In genomic region chrX:60147268-60147974, GRCm38 (mm10) we compare ENCODE assay signal across 7 mouse cellular contexts. TPM values are rescaled to one million over a fixed set of nuclear protein-coding genes. Genes with fewer than 3 reads are reported as not detected.
DNase-seq lines count a peak whose midpoint lies in the region; ATAC-seq and TF ChIP-seq lines count a peak whose summit lies in the region.

No protein-coding gene starts in this region.

- TF ChIP-seq POLR2A in lung, adult 2 months (IDR thresholded peaks at IDR 0.05; ENCODE audit: borderline replicate concordance, extremely low read depth, low read depth, low read length) = no peak

- no peak for TF ChIP-seq CTCF in lung, embryonic 14.5 days (IDR thresholded peaks at IDR 0.05; ENCODE audit: low read depth)
- TF ChIP-seq CTCF in lung, adult 2 months (IDR thresholded peaks at IDR 0.05; ENCODE audit: insufficient read depth, low read length) = no peak

- 12% methylated on average over 13 of the region's 13 CpGs for WGBS in lung, embryonic 14.5 days
- WGBS in lung, adult 2 months = 26% methylated on average over 13 of the region's 13 CpGs
- WGBS in embryonic facial prominence, embryonic 15.5 days = 16% methylated on average over 13 of the region's 13 CpGs
- 22% methylated on average over 13 of the region's 13 CpGs for WGBS in neural tube, embryonic 11.5 days

- no peaks in the 10 kb centered on the region for H3K27me3 ChIP-seq in lung, embryonic 14.5 days (ENCODE audit: insufficient read depth, low read length)
- H3K27me3 ChIP-seq in embryonic facial prominence, embryonic 15.5 days = no peaks in the 10 kb centered on the region
- H3K27me3 ChIP-seq in neural tube, embryonic 11.5 days (ENCODE audit: control insufficient read depth, insufficient read depth, low read length) = no peaks in the 10 kb centered on the region

- no peaks in the 10 kb centered on the region for H3K9me3 ChIP-seq in lung, embryonic 14.5 days (ENCODE audit: low read depth, low read length)
- no peaks in the 10 kb centered on the region for H3K9me3 ChIP-seq in embryonic facial prominence, embryonic 15.5 days (replicated peaks)
- H3K9me3 ChIP-seq in neural tube, embryonic 11.5 days (ENCODE audit: control insufficient read depth, low read length) = no peaks in the 10 kb centered on the region

- H3K36me3 ChIP-seq in lung, embryonic 14.5 days (ENCODE audit: insufficient read depth) = no peaks in the 10 kb centered on the region
- H3K36me3 ChIP-seq in embryonic facial prominence, embryonic 15.5 days = no peaks in the 10 kb centered on the region
- H3K36me3 ChIP-seq in neural tube, embryonic 11.5 days (ENCODE audit: control insufficient read depth, insufficient read depth, low read length) = no peaks in the 10 kb centered on the region

- peak; percentile 12 for DNase-seq in lung, embryonic 14.5 days
- DNase-seq in lung, adult 2 months = no peak
- peak; percentile 3 for DNase-seq in kidney, postnatal 10 days
- DNase-seq in neural tube, embryonic 11.5 days (ENCODE audit: low spot score) = peak; percentile 11
- DNase-seq in thymus, postnatal 0 days (ENCODE audit: low spot score) = no peak
- DNase-seq in urinary bladder, postnatal 25 days (ENCODE audit: low spot score) = no peak

- H3K9ac ChIP-seq in lung, embryonic 14.5 days = no peak overlapping the region
- H3K9ac ChIP-seq in embryonic facial prominence, embryonic 15.5 days = no peak overlapping the region
- H3K9ac ChIP-seq in neural tube, embryonic 11.5 days (ENCODE audit: low read length) = no peak overlapping the region

- H3K27ac ChIP-seq in lung, embryonic 14.5 days (ENCODE audit: low read depth) = no peak overlapping the region
- H3K27ac ChIP-seq in embryonic facial prominence, embryonic 15.5 days (replicated peaks) = no peak overlapping the region
- no peak overlapping the region for H3K27ac ChIP-seq in neural tube, embryonic 11.5 days (ENCODE audit: low read depth, low read length)

- H3K4me3 ChIP-seq in lung, embryonic 14.5 days (ENCODE audit: low read depth, low read length) = no peak overlapping the region
- H3K4me3 ChIP-seq in lung, adult 2 months (replicated peaks; ENCODE audit: extremely low read depth, low read depth, low read length) = no peak overlapping the region
- H3K4me3 ChIP-seq in embryonic facial prominence, embryonic 15.5 days (replicated peaks) = peak overlapping the region; percentile 21
- H3K4me3 ChIP-seq in neural tube, embryonic 11.5 days (ENCODE audit: low read depth, low read length) = peak overlapping the region; percentile 20; the same call in 1 of the 2 replicates

- peak overlapping the region; percentile 43 for H3K4me2 ChIP-seq in lung, embryonic 14.5 days
- H3K4me2 ChIP-seq in embryonic facial prominence, embryonic 15.5 days (replicated peaks) = peak overlapping the region; percentile 33
- peak overlapping the region; percentile 24 for H3K4me2 ChIP-seq in neural tube, embryonic 11.5 days (ENCODE audit: low read depth)

- no peaks in the 10 kb centered on the region for H3K4me1 ChIP-seq in lung, embryonic 14.5 days (ENCODE audit: insufficient read depth)
- H3K4me1 ChIP-seq in lung, adult 2 months (ENCODE audit: control insufficient read depth, insufficient read depth, low read length) = no peaks in the 10 kb centered on the region
- H3K4me1 ChIP-seq in embryonic facial prominence, embryonic 15.5 days = no peaks in the 10 kb centered on the region
- no peaks in the 10 kb centered on the region for H3K4me1 ChIP-seq in neural tube, embryonic 11.5 days (ENCODE audit: control insufficient read depth, insufficient read depth, low read length)

- ATAC-seq in lung, embryonic 14.5 days (ENCODE audit: insufficient read depth) = peak; percentile 38; the same call in 1 of the 2 replicates
- no peak for ATAC-seq in embryonic facial prominence, embryonic 15.5 days (ENCODE audit: insufficient number of reproducible peaks, low FRiP score, low TSS enrichment, low read depth)
- 0 out of 2 replicates have a peak, but pooled peaks have one; percentile 35 for ATAC-seq in neural tube, embryonic 11.5 days (ENCODE audit: insufficient read depth, low FRiP score, low TSS enrichment)

RNA-seq across cellular contexts. Expression of gene Mcf2, which starts 31.5 kb away (rescaled TPM):
- polyA plus RNA-seq in lung, embryonic 14.5 days (2014; fragmentation: Nextera tagmentation; extraction: Ambion mirVana) = 0.72 and 0.75 TPM in 2 replicates
- polyA plus RNA-seq in lung, adult 2 months (2012; rRNA removed) = not detected in 2 replicates
- polyA plus RNA-seq in embryonic facial prominence, embryonic 15.5 days (2015; fragmentation: Nextera tagmentation; extraction: Ambion mirVana) = 0.07 and 0.09 TPM in 2 replicates
- polyA plus RNA-seq in neural tube, embryonic 11.5 days (2014; fragmentation: Nextera tagmentation; extraction: Ambion mirVana) = 0.13 and 0.69 TPM in 2 replicates
- polyA plus RNA-seq in thymus, postnatal 0 days (2015; fragmentation: Nextera tagmentation; extraction: Ambion mirVana) = not detected in 2 replicates

Comparison
In these comparisons a context has a peak if more than half of its experiments do, and no peak if none do; other contexts are left out.
1. DNase-seq: peak in lung, embryonic 14.5 days (single experiment), kidney, postnatal 10 days (single experiment) and neural tube, embryonic 11.5 days (single experiment); none in lung, adult 2 months (single experiment), thymus, postnatal 0 days (single experiment) and urinary bladder, postnatal 25 days (single experiment).
2. H3K4me3 ChIP-seq: peak in embryonic facial prominence, embryonic 15.5 days (single experiment) and neural tube, embryonic 11.5 days (single experiment); none in lung, embryonic 14.5 days (single experiment) and lung, adult 2 months (single experiment).
3. Peak in every context shown above with its lines, with median percentiles within 50 percentile points of each other: H3K4me2 ChIP-seq.